Mouse (Mus musculus) erythroblast, embryonic 14.5 days (primary cell): Measurements from ENCODE around the gene Ccdc54.

ENCODE experiments used
- GATA1 ChIP-seq: IDR thresholded peaks from 2 replicates; pipeline ENCODE4 v1.6.1; 2012; ENCODE audit warnings: low read length, inconsistent platforms, mixed read lengths
- TAL1 ChIP-seq: IDR thresholded peaks from 3 replicates; pipeline ENCODE4 v1.6.1; 2012; ENCODE audit warnings: low read length, inconsistent platforms, mixed read lengths

DNA sequence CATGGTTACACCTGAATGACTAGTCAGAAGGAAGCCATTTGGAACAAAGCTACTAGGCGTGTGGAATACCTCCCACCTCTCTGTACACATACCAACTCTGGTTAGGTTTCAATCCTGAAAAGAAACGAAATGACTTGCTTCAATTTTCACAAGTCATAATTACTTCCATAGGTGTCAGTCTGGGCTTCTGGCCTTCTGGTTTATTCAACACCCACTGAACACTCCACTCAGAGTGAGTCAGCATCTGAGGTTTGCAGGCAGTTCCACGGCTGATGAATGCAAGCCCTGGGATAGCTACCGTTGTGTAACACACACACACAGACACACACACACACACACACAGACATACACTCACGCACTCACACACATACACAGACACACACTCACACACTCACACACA lies 19.6 kb upstream of the Ccdc54 start:
- TF ChIP-seq GATA1, result no peak
- no peak for TF ChIP-seq TAL1
